Mouse (Mus musculus) E14TG2a.4 (cell line): Measurements from ENCODE around the gene Prickle1.

Source experiments
- CTCF ChIP-seq: conservative IDR thresholded peaks from 2 replicates; pipeline ENCODE4 v1.5.1; 2014; ENCODE audit warnings: low read length
- NANOG ChIP-seq: IDR thresholded peaks from 2 replicates; pipeline ENCODE4 v1.6.1; 2014; ENCODE audit warnings: borderline replicate concordance, low read length, mixed read lengths
- POU5F1 ChIP-seq: IDR thresholded peaks from 2 replicates; pipeline ENCODE4 v1.6.1; 2014; ENCODE audit warnings: low read length, borderline replicate concordance

DNA sequence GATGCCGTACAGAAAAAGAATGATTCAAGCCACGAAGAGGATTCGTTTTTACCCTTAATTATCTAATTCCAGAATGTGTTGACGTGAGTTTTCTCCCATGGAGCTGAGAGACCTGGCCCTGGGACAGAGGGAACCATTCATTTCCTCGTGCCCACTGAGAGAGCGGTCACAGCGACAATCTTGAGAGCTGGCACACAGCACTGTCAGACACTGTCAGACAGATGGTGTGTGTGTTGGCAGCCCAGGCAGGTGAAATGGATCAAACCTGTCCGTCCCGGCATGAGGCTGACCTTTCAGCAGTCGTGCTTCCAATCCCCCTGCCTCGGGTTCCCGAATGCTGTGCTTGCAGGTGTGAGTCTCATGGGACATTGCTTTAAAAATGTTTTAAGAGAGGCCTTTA is 37.3 kb downstream of the Prickle1 start:
- TF ChIP-seq CTCF (no peak), NANOG (no peak), POU5F1 (no peak)
